Mouse (Mus musculus): Measurements from ENCODE around the gene Clk4.

GRCm38 (mm10) chr11:51295742-51296141 lies 34.2 kb downstream of the Clk4 start:
- TF ChIP-seq CTCF (IDR thresholded peaks at IDR 0.05; ENCODE audit: control insufficient read depth, insufficient read depth, insufficient read length) (no peak), CEBPB (IDR thresholded peaks at IDR 0.05; ENCODE audit: low read depth) (no peak), MYOD1 (IDR thresholded peaks at IDR 0.05; ENCODE audit: control insufficient read depth, insufficient read length, low read depth) (no peak)

All from C2C12 (cell line).